Mouse (Mus musculus): ENCODE results near the gene Rhoj. TPM values are rescaled to one million over a fixed set of nuclear protein-coding genes. Genes with fewer than 3 reads are reported as not detected.

Gene Rhoj
- total and polyA plus RNA-seq, 2 experiments from 2014 or later, result 18.9 to 37.6 TPM

GRCm38 (mm10) chr12:75357781-75358180 lies 49.7 kb downstream of the Rhoj start:
- Histone ChIP-seq H3K27ac (no peak overlapping the region), H3K4me3 (ENCODE audit: low read length) (no peak overlapping the region), H3K4me2 (ENCODE audit: low read depth, low read length) (no peak overlapping the region), H3K9me3 (ENCODE audit: low read length) (no peaks in the 10 kb centered on the region), H3K9ac (replicated peaks; ENCODE audit: low read length) (no peak overlapping the region), H3K36me3 (ENCODE audit: insufficient read depth, low read length) (no peaks in the 10 kb centered on the region), H3K27me3 (ENCODE audit: insufficient read depth, low read length) (no peaks in the 10 kb centered on the region), H3K4me1 (ENCODE audit: insufficient read depth, low read length) (no peaks in the 10 kb centered on the region)
- ATAC-seq (no peak), DNase-seq (ENCODE audit: low spot score) (no peak)
- no peak for TF ChIP-seq CTCF (IDR thresholded peaks at IDR 0.05; ENCODE audit: low read depth)
- 91% methylated on average over 4 of the region's 4 CpGs for WGBS

DNA sequence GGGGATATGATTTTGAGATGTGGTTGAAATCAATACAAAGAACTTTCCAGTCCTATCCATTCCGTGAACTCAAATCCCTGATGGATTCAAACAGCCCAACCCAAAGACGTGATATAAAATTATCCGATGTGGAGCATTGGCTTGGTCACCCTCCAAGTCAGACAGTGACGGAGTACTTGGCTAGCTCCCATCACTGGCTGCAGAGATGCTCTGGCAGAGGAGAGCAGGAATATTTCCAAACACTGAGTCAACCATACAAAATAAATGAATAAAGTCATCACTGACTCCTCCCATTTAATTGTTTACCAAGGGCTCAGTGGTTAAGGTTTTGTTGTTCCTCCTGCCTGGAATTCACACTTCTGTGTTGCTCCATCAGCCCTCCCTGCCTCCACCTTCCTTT lies 50.6 kb downstream of the Rhoj start:
- no peak overlapping the region for H3K27ac ChIP-seq
- H3K27me3 ChIP-seq (ENCODE audit: insufficient read depth, low read length), result no peaks in the 10 kb centered on the region
- WGBS, result 48% methylated on average over 4 of the region's 4 CpGs
- no peaks in the 10 kb centered on the region for H3K36me3 ChIP-seq (ENCODE audit: insufficient read depth, low read length)
- no peak overlapping the region for H3K9ac ChIP-seq (replicated peaks; ENCODE audit: low read length)
- no peak overlapping the region for H3K4me2 ChIP-seq (ENCODE audit: low read depth, low read length)
- DNase-seq (ENCODE audit: low spot score) (peak; percentile 32), ATAC-seq (no peak)
- H3K4me3 ChIP-seq (ENCODE audit: low read length), result no peak overlapping the region
- H3K4me1 ChIP-seq (ENCODE audit: insufficient read depth, low read length), result no peaks in the 10 kb centered on the region
- no peak for TF ChIP-seq CTCF (IDR thresholded peaks at IDR 0.05; ENCODE audit: low read depth)
- no peaks in the 10 kb centered on the region for H3K9me3 ChIP-seq (ENCODE audit: low read length)

DNA sequence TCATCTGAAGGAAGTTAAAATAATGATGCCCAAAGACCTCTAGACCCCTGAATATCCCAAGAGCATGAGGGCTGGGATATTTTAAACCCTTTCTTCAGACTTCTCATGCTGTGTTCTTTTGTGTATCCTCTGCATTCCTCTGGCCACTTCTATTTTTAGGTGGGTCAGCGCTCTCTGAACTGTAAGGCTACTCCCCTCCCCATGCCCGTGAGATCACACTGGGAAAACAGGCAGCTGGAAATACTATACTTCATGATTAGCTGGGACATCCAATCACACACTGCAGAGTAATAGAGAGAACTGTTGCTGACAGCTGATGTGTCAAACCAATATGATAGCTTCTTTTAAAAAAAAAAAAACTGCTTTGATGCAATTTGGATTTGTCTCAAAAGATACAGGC lies 51.4 kb downstream of the Rhoj start:
- no peak for TF ChIP-seq CTCF (IDR thresholded peaks at IDR 0.05; ENCODE audit: low read depth)
- Histone ChIP-seq H3K9ac (replicated peaks; ENCODE audit: low read length) (no peak overlapping the region), H3K27me3 (ENCODE audit: insufficient read depth, low read length) (no peaks in the 10 kb centered on the region), H3K27ac (no peak overlapping the region), H3K4me1 (ENCODE audit: insufficient read depth, low read length) (no peaks in the 10 kb centered on the region), H3K9me3 (ENCODE audit: low read length) (no peaks in the 10 kb centered on the region), H3K36me3 (ENCODE audit: insufficient read depth, low read length) (no peaks in the 10 kb centered on the region), H3K4me2 (ENCODE audit: low read depth, low read length) (no peak overlapping the region), H3K4me3 (ENCODE audit: low read length) (no peak overlapping the region)
- ATAC-seq, result no peak
- WGBS, result 58% methylated on average over 2 of the region's 2 CpGs
- no peak for DNase-seq (ENCODE audit: low spot score)

DNA sequence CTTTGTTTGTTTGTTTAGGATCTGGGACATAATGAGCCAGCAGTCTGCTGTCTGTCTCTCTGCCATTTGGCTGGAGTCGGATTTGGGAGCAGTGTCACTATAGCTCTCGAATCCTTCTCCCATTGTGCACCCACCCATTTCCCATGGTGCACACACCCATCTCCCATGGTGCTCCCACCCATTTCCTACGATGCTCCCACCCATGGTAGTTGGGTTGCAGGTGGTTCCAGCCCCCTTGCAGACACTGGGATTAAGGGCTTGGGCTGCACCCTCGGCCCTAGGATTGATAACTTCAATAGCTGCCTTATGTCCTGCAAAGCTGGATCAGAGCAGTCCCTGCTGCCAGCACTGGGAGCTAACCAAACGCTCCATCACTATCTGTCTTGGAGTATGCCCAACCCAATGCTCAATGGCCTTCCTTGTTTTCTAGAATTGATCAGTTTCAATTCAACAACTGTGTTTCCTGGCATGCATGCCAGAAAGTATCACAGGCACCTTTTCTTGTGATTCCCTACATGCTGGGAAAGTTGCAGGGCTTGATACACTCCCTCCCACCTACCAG lies 51.9 kb downstream of the Rhoj start:
- no peak overlapping the region for H3K4me3 ChIP-seq (ENCODE audit: low read length)
- no peak for TF ChIP-seq CTCF (IDR thresholded peaks at IDR 0.05; ENCODE audit: low read depth)
- no peak overlapping the region for H3K4me2 ChIP-seq (ENCODE audit: low read depth, low read length)
- H3K27ac ChIP-seq, result no peak overlapping the region
- H3K4me1 ChIP-seq (ENCODE audit: insufficient read depth, low read length), result no peaks in the 10 kb centered on the region
- 48% methylated on average over 5 of the region's 5 CpGs for WGBS
- DNase-seq (ENCODE audit: low spot score), result no peak
- H3K9me3 ChIP-seq (ENCODE audit: low read length), result no peaks in the 10 kb centered on the region
- H3K9ac ChIP-seq (replicated peaks; ENCODE audit: low read length), result no peak overlapping the region
- no peak for ATAC-seq
- H3K36me3 ChIP-seq (ENCODE audit: insufficient read depth, low read length), result no peaks in the 10 kb centered on the region
- H3K27me3 ChIP-seq (ENCODE audit: insufficient read depth, low read length), result no peaks in the 10 kb centered on the region

DNA sequence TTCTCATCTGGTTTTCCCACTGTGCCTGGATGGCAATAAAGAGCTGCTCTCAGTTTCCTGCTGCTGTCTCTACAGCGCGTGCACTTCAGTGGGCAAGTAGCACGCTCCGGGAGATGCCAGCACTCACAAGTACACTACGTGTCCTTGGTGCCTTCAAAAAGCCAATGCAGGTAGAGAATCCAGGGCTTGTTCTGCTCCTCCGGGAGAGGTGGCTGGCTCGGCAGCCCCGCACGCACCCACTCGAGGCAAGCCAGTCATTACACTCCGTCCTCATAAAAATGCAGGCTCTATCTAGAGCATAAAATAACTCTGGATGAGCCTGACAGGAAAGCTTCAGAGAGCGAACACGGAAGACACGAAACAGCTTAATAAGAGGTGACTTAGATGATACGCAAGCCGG lies 54.3 kb downstream of the Rhoj start:
- no peak for DNase-seq (ENCODE audit: low spot score)
- no peaks in the 10 kb centered on the region for H3K36me3 ChIP-seq (ENCODE audit: insufficient read depth, low read length)

GRCm38 (mm10) chr12:75364416-75364815 lies 56.3 kb downstream of the Rhoj start:
- Histone ChIP-seq H3K27me3 (ENCODE audit: insufficient read depth, low read length) (no peaks in the 10 kb centered on the region), H3K4me2 (ENCODE audit: low read depth, low read length) (no peak overlapping the region), H3K9ac (replicated peaks; ENCODE audit: low read length) (no peak overlapping the region), H3K4me3 (ENCODE audit: low read length) (no peak overlapping the region), H3K4me1 (ENCODE audit: insufficient read depth, low read length) (no peaks in the 10 kb centered on the region), H3K9me3 (ENCODE audit: low read length) (no peaks in the 10 kb centered on the region), H3K36me3 (ENCODE audit: insufficient read depth, low read length) (no peaks in the 10 kb centered on the region), H3K27ac (no peak overlapping the region)
- no peak for DNase-seq (ENCODE audit: low spot score)
- TF ChIP-seq CTCF (IDR thresholded peaks at IDR 0.05; ENCODE audit: low read depth), result no peak
- 94% methylated on average over 4 of the region's 4 CpGs for WGBS
- no peak for ATAC-seq

More for the DNA sequence above, 54.3 kb downstream of the Rhoj start:
- H3K9me3 ChIP-seq (ENCODE audit: low read length), result no peaks in the 10 kb centered on the region
- no peak overlapping the region for H3K9ac ChIP-seq (replicated peaks; ENCODE audit: low read length)
- H3K27me3 ChIP-seq (ENCODE audit: insufficient read depth, low read length), result no peaks in the 10 kb centered on the region
- no peak overlapping the region for H3K27ac ChIP-seq
- H3K4me3 ChIP-seq (ENCODE audit: low read length), result no peak overlapping the region
- ATAC-seq, result no peak
- no peak overlapping the region for H3K4me2 ChIP-seq (ENCODE audit: low read depth, low read length)
- 83% methylated on average over 16 of the region's 16 CpGs for WGBS
- no peak for TF ChIP-seq CTCF (IDR thresholded peaks at IDR 0.05; ENCODE audit: low read depth)
- no peaks in the 10 kb centered on the region for H3K4me1 ChIP-seq (ENCODE audit: insufficient read depth, low read length)

DNA sequence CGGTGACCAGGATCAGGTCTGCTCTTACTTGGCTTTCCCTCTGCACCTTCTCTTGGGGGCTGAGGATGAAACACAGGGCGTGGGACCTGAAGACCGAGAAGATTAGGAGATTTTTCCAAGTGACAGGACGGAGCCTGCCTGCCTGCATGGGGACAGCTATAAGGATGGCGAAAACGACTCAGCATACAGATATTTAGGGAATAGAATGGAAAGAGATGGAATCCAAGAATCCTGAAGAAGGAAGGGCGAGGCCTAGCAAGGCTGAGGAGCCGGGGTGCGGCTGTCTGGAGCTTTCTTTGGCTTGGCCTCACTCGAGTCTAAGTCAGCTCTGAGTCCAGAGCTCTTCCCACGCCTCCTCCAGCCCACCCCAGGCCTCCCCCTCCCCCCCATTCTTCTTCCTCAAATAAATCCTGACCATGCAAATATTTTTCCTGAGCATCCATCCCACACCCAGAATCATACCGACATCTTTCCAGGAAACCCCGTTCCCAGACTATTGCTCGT lies 57.6 kb downstream of the Rhoj start:
- H3K4me1 ChIP-seq (ENCODE audit: insufficient read depth, low read length), result no peaks in the 10 kb centered on the region

More for the DNA sequence above, 57.6 kb downstream of the Rhoj start:
- H3K9me3 ChIP-seq (ENCODE audit: low read length), result no peaks in the 10 kb centered on the region
- no peaks in the 10 kb centered on the region for H3K27me3 ChIP-seq (ENCODE audit: insufficient read depth, low read length)
- H3K27ac ChIP-seq, result no peak overlapping the region
- no peaks in the 10 kb centered on the region for H3K36me3 ChIP-seq (ENCODE audit: insufficient read depth, low read length)
- DNase-seq (ENCODE audit: low spot score) (no peak), ATAC-seq (no peak)
- no peak overlapping the region for H3K4me3 ChIP-seq (ENCODE audit: low read length)
- no peak overlapping the region for H3K4me2 ChIP-seq (ENCODE audit: low read depth, low read length)
- H3K9ac ChIP-seq (replicated peaks; ENCODE audit: low read length), result no peak overlapping the region
- TF ChIP-seq CTCF (IDR thresholded peaks at IDR 0.05; ENCODE audit: low read depth), result no peak
- 86% methylated on average over 14 of the region's 14 CpGs for WGBS
